Mouse (Mus musculus) ES-Bruce4 (cell line): ENCODE data around the gene Ubn2.

Source experiments
- CTCF ChIP-seq: IDR thresholded peaks from one replicate; pipeline ENCODE4 v1.8.1; 2011; ENCODE audit warnings: low read depth, low read length
- POLR2A ChIP-seq: IDR thresholded peaks from one replicate; pipeline ENCODE4 v1.8.1; 2011; ENCODE audit warnings: low read length; ENCODE audit not compliant: insufficient read depth

GRCm38 (mm10) chr6:38512830-38513229 is 79.1 kb downstream of the Ubn2 start:
- TF ChIP-seq POLR2A: no peak
- no peak for TF ChIP-seq CTCF
